Mouse (Mus musculus) skeletal muscle tissue, adult 2 months (tissue): ENCODE measurements around the gene Prkg1.

Experiments used
- DNase-seq: peaks from one replicate; pipeline ENCODE4 v3.0.0-alpha.2; 2012; ENCODE audit warnings: low read depth, low spot score

Gene Prkg1

DNA sequence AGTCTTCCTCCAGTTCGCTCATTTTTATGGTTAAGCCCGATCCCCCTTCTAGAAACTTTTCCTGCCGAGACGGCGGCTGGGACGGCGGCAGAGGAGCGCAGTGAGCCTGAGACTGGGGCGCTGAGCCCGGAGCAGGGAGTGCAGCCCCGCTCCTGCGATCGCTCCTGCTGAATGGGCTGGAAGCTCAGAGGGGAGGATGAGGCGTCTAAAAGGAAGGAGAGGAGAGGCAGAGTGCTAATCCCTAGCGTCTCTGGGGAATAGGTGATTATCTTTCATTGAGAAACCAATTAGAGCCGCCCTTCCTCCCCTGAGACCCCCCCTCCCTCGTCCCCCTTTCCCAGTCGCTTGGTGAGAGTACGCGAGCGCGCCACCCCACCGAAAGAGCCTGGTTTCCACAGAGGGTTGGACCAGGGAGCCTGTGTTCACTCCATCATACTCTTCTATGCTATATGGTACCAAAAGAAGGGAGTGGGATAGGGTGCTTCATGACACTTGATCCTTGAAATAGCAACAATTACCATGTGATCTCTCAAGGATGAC is at the start of gene Prkg1:
TSS of gene Prkg1 (minus strand) at position 233 of the 540 bp plus-strand sequence.
- DNase-seq = no peak

DNA sequence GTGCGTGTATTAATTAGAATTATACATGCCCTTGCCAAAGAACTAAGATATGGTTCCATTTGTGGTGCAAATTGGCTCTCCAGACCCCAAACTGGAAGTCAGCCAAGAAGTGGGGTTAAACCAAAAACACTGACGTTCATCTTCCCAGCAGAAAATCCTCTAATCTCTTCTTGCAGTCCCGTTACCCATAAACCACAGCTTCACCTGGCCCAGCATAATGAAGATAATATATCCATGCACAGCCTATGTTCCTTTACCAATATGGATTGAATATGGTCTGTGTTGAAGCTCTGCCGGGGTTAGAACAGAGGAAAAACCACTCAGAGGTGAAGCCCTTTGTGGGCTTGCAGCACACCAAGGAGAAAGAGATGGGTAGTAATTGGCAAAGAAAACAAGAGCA is 48.3 kb upstream of the Prkg1 start:
- DNase-seq = no peak

DNA sequence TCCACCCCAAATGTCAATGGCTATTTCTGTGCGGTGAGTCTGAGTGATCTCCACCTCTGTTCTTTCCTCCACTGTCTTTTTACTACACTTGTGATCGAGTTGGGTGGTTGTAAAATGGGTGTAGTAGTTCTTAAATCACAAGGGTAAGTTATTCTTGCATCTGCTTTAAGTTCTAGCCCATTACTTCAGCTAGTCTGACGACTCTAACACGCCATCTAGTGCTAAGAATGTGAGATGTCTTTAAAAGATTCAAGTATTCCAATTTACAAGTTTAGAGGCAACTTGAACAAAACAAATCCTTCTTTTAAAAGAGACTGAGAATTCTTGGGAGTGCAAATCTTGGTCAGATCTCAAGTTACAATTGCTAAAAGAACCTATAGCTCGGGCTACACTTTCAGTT is 46.5 kb upstream of the Prkg1 start:
- no peak for DNase-seq

DNA sequence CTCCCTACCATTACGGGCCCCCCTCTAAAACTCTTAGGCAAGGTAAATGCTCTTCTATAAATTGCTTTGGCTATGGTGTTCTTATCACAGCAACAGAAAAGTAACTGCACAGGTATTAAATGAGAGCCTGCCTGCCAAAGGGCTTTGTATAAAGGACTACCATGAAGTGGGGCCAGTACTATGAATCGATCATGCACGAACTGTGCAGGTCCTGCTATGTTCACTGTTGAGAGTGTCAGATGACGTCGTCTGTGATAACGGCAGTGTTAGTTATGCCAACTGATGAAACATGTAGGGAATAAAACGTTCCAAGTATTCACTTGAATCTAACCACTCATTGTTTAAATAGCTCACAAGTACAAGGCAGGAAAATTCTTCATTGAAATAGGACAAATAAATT is 40.6 kb upstream of the Prkg1 start:
- DNase-seq = no peak

DNA sequence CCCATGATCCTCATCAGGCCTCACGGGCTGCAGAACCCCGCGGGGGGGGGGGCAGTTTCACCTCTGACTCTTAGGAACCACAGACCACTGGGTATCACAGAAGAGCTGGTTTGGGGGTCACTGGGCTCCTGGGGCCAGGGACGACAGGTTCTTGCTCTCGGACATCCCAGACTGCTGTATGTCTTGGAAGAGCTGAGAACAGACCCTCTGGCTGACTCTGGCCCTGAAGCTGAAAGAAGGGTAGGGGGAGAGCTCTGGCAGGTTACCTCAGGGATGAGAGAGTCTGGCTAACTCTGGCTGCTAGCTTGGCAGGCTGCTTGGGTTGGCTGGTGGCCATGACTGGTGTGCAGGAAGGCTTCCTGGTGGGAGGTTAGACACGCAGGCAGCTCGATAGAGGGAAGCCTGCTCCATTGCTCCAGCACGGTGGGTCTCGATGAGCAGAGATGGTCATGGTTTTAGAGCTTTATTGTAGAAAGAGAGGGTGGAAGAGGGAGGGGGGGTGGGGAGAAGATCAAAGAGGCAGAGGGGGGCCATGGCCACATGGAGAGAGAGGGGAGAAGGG is 30.7 kb upstream of the Prkg1 start:
- no peak for DNase-seq

DNA sequence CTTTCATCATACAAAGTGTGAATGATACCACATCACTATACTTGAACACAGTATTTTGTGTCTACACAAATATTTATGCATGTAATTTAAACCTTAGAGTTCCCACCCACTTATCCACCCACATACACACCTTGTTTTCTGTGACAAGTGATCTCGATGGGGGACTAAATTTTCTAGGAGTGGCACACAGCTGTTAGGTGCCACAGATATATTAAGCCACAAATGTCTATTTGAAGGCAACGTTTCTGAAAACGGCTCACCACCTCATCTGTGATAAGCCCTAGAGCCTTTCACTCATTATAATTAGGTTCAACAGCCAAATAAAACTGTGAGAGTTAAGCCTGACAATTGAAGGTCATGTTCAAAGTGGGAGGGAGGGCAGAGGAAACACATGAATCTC is 26.9 kb upstream of the Prkg1 start:
- no peak for DNase-seq

DNA sequence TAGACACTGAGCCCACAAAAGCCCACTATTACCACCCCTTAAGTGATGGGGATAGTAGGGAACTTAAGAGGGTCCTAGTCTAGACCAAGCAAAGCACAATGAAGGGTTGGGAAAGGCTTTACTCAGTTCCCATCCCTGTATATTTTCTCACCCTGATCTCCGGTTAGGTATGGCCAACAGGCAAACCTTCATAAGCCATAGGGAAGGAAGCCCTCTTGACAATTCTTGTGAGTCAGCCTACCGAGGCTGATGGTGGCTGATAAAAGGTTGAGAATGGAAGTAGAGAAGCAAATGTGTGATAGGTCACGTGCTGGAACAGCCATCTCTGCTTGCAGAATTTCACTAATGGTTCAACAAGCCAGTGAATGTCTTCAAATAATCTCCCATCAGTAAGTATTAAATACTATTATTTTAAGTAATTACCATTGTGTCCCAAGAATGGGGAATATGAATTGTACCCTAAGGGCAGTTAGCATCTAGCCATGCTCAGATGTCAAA is 16.7 kb upstream of the Prkg1 start:
- no peak for DNase-seq

DNA sequence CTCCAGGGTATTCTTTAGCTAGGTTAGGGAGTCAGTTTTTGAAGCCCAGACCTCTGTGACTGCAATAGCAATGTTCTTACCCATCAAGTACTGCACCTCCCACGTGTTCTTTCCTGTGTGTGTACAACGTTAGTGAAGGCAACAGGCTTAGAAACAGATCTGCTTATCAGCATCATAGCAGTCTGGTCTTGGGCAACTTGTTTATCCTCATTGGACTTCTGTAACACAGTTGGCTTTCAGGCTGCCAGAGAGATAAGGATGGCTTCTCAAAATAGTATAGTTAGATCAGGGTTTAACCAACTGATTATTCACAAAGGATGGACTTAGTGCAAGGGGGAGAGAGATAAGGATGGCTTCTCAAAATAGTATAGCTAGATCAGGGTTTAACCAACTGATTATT is 16.2 kb upstream of the Prkg1 start:
- DNase-seq = no peak

DNA sequence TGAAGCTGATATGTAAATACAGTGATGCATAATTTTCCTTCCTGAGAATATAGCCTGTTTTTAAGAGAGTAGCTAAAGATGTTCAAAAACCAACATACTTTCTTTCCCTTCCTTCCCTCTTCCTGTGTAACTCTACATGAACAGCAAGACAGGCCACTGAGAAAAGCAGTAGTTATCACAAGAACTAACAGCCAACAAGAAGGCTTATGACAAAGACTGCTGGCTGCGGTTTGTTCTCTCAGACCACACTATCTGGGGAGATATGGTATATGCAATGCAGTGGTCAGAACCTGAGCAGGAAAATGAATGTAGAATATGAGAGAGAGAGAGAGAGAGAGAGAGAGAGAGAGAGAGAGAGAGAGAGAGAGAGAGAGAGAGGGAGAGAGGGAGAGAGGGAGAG is 15.4 kb upstream of the Prkg1 start:
- DNase-seq = no peak

DNA sequence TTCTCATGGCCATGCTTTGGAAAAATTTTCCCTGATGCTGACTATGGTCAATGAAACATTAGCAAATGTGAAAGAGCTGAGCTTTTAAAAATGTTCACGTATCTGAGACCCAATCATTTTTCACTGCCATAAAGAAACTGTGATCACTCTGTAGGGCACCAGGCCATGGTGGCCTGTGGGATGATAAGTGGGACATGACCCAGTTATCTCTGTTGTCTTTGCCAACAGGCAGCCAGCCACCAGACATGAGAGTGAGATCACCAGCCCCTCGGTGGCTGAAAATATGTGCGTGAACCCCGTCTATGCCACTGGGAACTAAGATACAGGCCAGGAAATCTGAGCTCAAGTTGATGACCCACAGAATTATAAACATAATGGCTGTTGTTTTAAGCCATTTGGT is 14.2 kb upstream of the Prkg1 start:
- DNase-seq = no peak

DNA sequence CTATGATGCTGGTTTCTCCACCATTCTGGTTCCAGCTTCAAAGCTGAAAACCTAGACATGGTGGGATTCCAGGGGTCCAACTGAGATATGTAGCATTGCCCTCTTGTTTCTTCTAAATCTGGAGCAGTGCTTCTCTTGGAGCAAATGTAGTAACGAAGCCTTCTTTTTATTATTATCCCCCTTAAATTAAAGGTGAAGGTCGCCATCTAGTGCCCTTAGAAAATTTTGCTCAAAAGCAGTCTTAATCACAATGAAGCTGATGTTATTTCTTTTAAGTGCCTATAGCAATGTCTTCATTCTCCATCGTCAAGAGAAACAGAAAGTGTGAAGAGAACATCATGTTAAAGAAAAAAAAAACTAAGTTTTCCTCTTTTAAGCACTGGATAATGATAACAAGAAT is 2.2 kb upstream of the Prkg1 start:
- no peak for DNase-seq

DNA sequence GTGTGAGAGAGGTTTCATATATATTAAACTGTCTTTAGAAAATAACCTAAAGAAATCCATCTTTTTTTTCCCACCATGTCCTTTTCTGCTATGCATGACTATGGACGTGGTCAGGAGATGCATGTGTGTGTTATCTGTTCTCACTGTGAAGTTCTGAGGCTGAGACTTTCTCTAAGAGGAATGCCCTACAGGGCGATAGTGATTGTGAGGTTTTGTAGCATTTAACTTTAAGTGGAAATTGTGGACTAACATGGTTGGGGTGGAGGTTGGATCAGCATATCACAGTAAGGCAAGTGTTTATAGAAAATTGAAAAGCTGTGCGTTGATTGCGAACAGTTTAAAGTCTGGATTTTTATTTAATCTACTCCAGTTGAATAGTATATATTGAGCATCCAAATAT is 618 bp upstream of the Prkg1 start:
- no peak for DNase-seq

DNA sequence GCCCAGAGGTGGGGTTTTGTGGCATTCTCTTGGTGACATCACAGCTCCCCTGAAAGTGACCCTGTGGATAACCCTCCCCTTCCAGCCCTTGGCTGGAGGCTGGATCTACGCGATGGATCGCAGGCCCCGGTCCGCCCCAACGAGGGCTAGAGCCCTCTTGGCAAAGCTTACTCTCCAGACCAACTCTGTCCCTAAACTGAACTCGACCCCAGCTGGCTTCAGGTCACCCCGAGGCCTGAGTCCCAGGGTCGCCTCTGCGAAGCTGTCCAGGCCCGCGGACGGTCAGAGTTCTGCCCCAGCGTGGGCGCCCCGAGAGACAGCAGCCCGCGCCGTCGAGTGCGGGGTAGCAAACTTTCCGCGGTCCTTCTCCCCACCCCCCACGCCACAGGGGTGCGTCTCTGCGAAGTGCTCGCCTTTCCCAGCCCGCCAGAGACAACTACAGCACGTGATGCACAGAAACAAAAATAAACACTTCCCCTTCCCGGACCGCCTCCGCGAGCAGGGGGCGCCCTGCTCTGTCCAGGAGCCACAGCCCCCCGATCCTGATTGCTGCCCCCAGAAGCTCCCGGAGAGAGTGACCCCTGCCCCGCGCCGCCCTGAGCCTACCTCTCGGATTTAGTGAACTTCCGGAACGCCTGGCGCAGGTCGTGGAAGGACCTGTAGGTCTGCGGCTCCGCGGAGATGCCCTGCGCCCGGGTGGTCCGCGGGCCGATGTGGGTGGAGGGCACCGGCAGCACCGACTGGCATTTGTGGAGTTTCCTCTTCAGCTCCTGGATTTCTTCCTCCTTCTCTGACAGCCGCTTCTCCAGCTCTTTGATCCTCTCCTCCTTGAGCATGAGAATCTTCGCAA is 657 bp downstream of the Prkg1 start:
- DNase-seq = no peak

DNA sequence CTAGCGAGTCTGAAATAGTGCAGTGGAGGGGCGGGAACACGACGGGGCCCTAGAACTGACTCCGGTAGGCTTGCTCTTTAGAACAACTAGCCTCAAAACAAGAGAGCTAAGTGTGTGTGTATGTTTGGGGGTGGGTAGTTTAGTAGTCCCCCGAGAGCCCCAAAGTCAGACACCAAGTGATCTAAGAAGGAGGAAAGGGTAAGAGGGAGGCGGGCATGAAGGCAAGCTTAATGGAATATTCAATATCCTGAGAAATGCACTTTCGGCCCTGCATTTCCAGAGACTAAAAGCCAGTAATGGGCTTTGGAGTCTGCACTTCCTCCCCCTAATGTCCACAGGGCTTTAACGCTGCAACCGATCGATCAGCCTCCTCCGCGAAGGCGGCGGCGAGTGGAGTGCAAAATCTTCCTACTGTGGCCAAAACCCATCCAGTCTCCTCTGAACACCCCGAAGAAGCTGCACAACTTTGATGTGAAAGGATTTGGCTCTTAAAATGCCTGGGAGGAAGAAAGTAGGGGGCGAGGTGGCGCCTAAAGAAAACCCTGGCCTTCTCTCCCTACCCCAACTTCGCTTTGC is 1.5 kb downstream of the Prkg1 start:
- DNase-seq = no peak

DNA sequence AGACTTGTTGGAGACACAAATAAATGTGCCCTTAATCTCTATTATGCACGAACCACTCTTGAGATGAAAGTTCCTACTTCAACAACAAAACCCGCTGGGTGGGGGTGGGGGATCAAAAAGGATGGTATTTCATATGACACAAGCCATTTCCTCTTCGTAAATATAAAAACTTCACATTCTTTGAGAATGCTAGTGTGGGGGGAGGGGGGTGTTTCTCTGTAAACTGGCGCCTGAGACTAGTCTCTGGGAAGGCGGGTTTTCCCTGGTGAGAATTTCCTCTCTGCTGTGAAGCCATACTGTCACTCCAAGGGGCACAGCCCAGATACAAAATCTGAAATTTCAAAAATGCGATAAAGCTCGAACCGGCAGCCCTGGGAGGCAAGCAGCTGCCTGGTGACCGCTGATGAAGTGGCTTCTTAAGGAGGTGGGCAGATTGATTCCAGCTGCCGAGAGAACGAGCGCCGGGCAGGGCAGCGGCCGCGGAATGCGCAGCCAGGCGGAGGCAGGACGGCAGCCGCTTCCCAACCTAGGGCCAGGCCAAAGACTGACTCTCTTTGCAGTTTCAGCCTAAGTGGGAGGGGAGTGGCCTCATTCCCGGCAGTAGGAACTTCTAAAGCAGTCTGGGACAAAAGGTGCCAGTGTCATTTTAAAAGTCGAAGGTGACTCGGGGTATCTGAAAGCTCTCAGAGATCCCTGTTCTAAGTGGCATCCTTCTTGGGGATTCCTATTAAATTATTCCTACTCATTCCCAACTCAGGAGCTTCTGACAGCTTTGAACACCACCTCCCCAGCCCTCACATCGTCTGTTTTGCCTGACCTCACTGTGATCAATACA is 2.2 kb downstream of the Prkg1 start:
- no peak for DNase-seq

DNA sequence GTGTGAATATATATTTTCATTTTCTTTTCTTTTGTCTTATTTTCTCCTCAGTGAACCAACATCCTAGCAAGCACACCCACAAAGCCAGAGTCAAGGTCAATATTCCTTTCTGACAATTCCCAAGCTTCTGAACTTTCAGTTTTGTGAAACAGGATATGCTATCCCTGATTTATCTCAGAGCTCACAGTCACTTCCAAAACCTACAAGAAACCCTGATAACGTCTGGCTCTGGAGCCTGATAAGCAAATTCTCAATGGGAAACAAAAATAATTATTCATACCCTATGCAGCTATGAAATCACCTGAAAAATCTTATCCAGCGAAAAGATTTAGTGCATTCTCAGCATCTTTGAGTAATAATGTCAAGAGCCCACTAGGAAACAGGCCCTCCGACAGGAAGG is 5.0 kb downstream of the Prkg1 start:
- DNase-seq = no peak

DNA sequence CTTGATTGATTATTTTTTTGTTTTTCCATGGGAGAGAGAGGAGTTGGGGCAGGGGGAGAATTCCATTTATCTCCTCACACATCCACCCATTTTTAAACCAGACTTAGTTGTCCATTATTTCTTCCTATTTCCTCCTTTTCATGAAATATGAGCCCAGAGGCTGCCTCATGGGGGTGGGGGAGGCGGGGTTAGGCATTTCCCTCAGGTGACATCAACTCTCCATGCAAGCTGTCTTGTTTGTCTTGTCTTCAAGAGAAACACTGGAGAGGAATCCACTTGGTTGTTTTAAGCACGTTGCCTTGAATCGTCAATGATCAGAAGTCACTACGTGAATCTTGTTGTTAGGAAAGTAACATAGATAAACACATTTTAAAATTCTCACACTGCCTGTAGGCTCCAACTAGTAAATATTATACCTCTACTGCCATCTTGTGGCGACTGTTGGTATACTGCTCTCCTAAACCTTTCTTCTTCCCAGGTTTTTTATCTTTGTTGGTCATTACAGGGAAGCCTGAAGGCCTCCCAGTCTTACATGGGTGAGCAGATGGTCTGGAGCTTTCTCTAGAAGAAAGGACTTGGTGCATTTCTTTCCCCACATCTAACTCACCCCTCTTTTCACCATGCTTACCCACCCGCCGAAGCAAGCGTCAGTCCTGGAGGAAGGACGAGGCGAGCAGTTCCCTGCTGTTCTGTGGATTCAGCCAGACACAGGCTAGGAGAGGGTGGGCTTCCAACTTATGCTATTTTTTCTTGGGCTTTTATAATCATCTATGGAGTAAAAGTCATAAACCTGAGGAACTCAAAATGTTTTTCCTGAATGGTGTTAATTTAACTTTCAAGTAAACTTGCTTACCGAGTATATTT is 8.7 kb downstream of the Prkg1 start:
- no peak for DNase-seq

DNA sequence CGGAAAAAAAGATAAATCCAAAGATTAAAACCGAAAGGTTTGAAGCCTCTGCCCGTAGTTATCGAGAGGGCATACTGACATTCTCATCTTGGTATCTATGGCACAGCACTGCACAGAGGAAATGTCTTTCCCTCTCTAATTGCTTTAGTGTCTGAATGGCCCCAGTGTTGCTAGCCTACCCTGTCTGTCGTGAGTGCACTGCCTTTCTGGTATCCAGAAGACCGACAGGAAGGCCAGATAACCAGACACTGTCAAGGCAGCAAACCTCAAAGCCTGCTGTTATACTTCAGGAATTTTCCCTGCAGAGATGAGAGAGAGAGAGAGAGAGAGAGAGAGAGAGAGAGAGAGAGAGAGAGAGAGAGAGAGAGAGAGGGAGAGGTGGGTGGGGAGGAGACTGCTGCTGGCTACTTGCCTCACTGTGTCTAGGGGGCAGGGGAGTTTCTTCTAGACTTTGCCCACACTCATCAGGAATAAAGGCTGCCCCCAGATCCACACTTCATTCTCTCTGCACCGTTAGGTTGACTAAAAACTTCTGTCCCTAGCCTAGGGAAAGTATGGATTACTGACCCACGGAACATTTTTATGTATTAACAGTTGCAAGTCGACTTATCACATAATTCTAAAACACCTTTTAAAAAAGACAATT is 10.1 kb downstream of the Prkg1 start:
- DNase-seq = no peak

DNA sequence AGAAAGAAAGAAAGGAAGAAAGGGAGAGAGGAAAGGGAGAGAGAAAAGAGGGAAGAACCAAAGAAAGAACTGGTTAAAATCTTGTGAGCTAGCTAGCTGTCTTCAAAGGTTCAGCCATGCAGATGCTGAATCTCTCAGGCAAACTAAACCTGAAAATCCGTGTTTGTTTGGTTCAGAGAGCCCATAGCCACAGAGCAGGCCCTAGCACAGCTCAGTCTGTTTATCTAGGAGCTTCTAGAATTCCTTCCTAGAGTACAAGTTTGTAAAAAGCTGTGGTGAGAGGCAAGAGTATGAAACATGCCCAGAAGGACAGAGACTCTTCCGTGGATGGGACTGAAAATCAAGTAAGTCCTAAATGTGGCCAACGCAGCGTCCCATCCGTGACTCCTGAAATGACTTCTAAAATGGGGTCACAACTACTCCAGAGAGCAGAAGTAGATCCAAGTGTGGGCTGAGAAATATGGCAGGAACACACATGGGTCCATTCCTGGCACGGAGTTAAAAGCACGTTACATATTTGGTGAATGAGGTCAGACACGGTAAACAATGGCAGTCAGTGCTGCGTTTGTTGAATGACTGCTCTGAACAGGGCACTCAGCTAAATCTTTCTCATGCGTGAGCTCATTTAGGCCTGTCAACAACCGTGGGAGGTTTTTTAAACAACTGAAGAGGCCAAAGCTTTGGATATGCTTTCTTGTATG is 13.7 kb downstream of the Prkg1 start:
- no peak for DNase-seq

DNA sequence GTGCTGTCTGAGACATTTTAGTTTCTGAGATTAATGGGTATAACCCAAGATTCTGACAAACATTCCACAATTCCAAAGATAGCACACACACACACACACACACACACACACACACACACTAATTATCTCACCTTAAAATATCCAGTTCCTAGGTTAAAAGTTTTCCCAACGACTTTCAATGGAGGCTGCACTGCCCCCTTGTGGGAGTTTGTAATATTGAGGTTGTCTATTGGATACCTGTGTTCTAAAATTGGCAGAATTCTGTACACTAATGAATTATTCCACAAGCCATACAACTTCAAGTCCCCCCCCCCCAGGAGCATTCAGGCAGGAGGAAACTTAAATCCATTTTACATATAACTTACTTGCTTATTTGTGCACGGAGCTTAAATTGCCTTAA is 18.2 kb downstream of the Prkg1 start:
- DNase-seq = no peak
